Mouse (Mus musculus) neutrophil, adult 5-6 weeks (primary cell): ENCODE data around the gene Frmpd2. TPM values are rescaled to one million over a fixed set of nuclear protein-coding genes. Genes with fewer than 3 reads are reported as not detected.

ENCODE experiments used
- ATAC-seq: fragments of 151-379, 151-347 bp; 2 replicates; pipeline ENCODE4 v1.8.0; 2017; ENCODE audit warnings: mild to moderate bottlenecking, moderate TSS enrichment; ENCODE audit not compliant: insufficient number of reproducible peaks, poor library complexity, low FRiP score, severe bottlenecking; ENCODE audit errors: extremely low read depth
- total RNA-seq: library from RNA; stranded (forward); fragments of 200-1000 nt; gene quantifications from 2 replicates; pipeline ENCODE4 v1.2.3, GENCODE M21; 2017

Frmpd2 gene
- total RNA-seq, 1 experiment from 2014 or later = not detected

- no peak for ATAC-seq
Observed at GRCm38 (mm10) chr14:33579771-33580484, 108.4 kb downstream of the Frmpd2 start.

GRCm38 (mm10) chr14:33588951-33589350, 117.5 kb downstream of the Frmpd2 start, which contains the start of gene Ptpn20:
Gene Ptpn20, plus strand, starts transcription at chr14:33589207.
- ATAC-seq = no peak

DNA sequence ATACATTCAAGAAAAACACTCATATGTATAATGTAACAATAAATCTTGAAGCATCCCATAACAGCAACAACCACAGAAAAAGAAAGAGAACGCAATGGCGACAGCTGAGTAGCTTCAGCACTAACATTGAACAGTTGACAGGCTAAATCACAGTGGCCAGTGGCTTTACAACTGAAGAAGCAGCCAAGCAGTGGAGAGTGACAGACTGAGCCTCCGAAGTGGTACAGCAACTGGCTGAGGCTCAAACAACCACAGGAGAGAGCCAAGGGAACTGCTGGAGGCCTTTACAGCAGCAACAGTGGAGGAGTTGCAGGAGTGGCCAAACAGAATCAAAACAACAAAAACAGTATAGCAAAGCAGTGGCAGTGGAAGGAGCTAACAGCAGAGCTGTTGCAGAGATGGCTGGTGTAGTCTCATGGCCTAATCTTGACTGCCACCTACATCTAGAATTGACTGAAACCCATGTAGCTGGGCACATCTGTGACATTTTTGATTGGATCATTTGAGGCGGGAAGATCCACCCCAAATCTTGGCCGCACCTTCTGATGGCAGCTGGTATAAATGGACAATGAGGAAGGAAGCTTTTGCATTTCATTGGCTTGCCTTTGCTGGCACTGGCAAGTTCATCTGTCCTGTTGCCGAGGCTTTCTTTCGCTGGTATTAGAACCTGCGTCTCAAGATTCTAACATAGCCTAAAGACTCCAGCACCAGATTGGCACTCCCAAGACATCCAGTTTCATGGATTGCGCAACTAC, 127.1 kb downstream of the Frmpd2 start:
- ATAC-seq = no peak

DNA sequence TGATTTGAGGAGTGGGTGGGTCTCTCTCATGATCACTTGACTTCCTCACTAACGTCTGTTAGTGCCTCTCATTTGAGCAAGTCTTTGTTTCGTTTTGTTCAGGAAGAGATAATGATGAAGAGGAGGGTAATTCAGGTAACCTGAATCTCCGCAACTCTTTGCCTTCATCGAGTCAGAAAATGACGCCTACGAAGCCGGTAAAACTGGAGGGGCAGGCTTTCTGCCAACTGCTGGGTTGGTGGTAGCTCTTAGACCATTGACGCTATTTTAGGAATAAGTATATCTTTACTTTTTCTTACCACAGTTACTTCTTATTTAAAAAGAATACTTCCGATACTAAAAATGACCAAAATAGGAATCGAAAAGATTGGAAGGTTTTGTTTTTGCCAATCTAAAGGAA, 135.9 kb downstream of the Frmpd2 start:
- ATAC-seq = no peak

Other genes starting within 250 kb of the Frmpd2 start
- 46.7 and 47.4 TPM in 2 replicates for gene Mapk8, start 24.5 kb upstream of the Frmpd2 start, total RNA-seq
- not detected in 2 replicates for gene Ptpn20, start 117.5 kb downstream of the Frmpd2 start, total RNA-seq